Mouse (Mus musculus) MEL (cell line): ENCODE data around the gene Rrm1. TPM values are rescaled to one million over a fixed set of nuclear protein-coding genes. Genes with fewer than 3 reads are reported as not detected.

Source experiments
- DNase-seq: peaks from one replicate; pipeline ENCODE4 v3.0.0; 2011; ENCODE audit warnings: low read depth, low spot score
- H3K27ac ChIP-seq: 2 replicates; pipeline ENCODE4 v1.5.1; 2012; ENCODE audit warnings: low read depth, mild to moderate bottlenecking, control low read depth, low read length, moderate library complexity; ENCODE audit not compliant: control insufficient read depth
- H3K27me3 ChIP-seq, 2 experiments: fragments of 150-350 bp in 1 of 2; sonication (generic) in 1 of 2; 2 replicates each; pipeline ENCODE4 v1.6.1; 2012; ENCODE audit warnings: low read length in 2 of 2, mild to moderate bottlenecking in 2 of 2, improper control_type of control experiment in 1 of 2, moderate library complexity in 1 of 2; ENCODE audit not compliant: insufficient read depth in 2 of 2, control insufficient read depth in 1 of 2
- H3K36me3 ChIP-seq, 2 experiments: 2 replicates each; pipeline ENCODE4 v1.6.1; 2012 to 2014; ENCODE audit warnings: low read length in 2 of 2, improper control_type of control experiment in 1 of 2, inconsistent platforms in 1 of 2, mild to moderate bottlenecking in 1 of 2; ENCODE audit not compliant: insufficient read depth in 2 of 2, control insufficient read depth in 1 of 2
- H3K4me1 ChIP-seq, 2 experiments: fragments of 150-350 bp in 1 of 2; sonication (generic) in 1 of 2; 2 replicates each; pipeline ENCODE4 v1.6.1; 2012; ENCODE audit warnings: low read length in 2 of 2, improper control_type of control experiment in 1 of 2, mild to moderate bottlenecking in 1 of 2; ENCODE audit not compliant: insufficient read depth in 2 of 2, control insufficient read depth in 1 of 2
- H3K4me3 ChIP-seq, 2 experiments: fragments of 150-350 bp in 1 of 2; sonication (generic) in 1 of 2; 2 replicates each; pipeline ENCODE4 v1.5.1; 2012; ENCODE audit warnings: low read depth in 2 of 2, low read length in 2 of 2, mild to moderate bottlenecking in 2 of 2, moderate library complexity in 2 of 2, control low read depth in 1 of 2, improper control_type of control experiment in 1 of 2; ENCODE audit not compliant: control insufficient read depth in 1 of 2, insufficient read depth in 1 of 2
- H3K79me2 ChIP-seq: 2 replicates; pipeline ENCODE4 v1.6.1; 2012; ENCODE audit warnings: mild to moderate bottlenecking, low read length, moderate library complexity; ENCODE audit not compliant: control insufficient read depth, poor library complexity, insufficient read depth
- H3K9ac ChIP-seq: 2 replicates; pipeline ENCODE4 v1.6.1; 2012; ENCODE audit warnings: low read depth, mild to moderate bottlenecking, control low read depth, low read length, moderate library complexity; ENCODE audit not compliant: control insufficient read depth, poor library complexity, severe bottlenecking
- H3K9me3 ChIP-seq: fragments of 150-350 bp; sonication (generic); replicated peaks from 2 replicates; pipeline ENCODE4 v1.6.1; 2012; ENCODE audit warnings: mild to moderate bottlenecking, low read length, improper control_type of control experiment, moderate library complexity; ENCODE audit not compliant: insufficient read depth
- BHLHE40 ChIP-seq: IDR thresholded peaks from 2 replicates; pipeline ENCODE4 v1.6.1; 2012; ENCODE audit warnings: low read depth, mild to moderate bottlenecking, inconsistent platforms, low read length, improper control_type of control experiment, borderline replicate concordance
- CHD1 ChIP-seq: IDR thresholded peaks from 2 replicates; pipeline ENCODE4 v1.6.1; 2012; ENCODE audit warnings: low read depth, mild to moderate bottlenecking, inconsistent platforms, low read length, improper control_type of control experiment
- CHD2 ChIP-seq: IDR thresholded peaks from 2 replicates; pipeline ENCODE4 v1.6.1; 2011; ENCODE audit warnings: low read length, improper control_type of control experiment
- CTCF ChIP-seq, 3 experiments: IDR thresholded peaks in 2 of 3; conservative IDR thresholded peaks in 1 of 3; 2 replicates each; pipeline ENCODE4 v1.5.1; 2011 to 2012; ENCODE audit warnings: low read length in 3 of 3, low read depth in 2 of 3, mild to moderate bottlenecking in 2 of 3, improper control_type of control experiment in 1 of 3, inconsistent platforms in 1 of 3, mixed read lengths in 1 of 3, moderate library complexity in 1 of 3; ENCODE audit not compliant: control insufficient read depth in 1 of 3, insufficient read depth in 1 of 3, poor library complexity in 1 of 3, severe bottlenecking in 1 of 3
- E2F4 ChIP-seq: IDR thresholded peaks from 2 replicates; pipeline ENCODE4 v1.6.1; 2011; ENCODE audit warnings: low read depth, low read length, improper control_type of control experiment, borderline replicate concordance
- ELF1 ChIP-seq: IDR thresholded peaks from 2 replicates; pipeline ENCODE4 v1.6.1; 2014; ENCODE audit warnings: low read depth, mild to moderate bottlenecking, inconsistent platforms, low read length, improper control_type of control experiment, moderate library complexity
- EP300 ChIP-seq, 2 experiments: IDR thresholded peaks; 2 replicates each; pipeline ENCODE4 v1.6.1; 2011; ENCODE audit warnings: improper control_type of control experiment in 2 of 2, low read length in 2 of 2, low read depth in 1 of 2, mild to moderate bottlenecking in 1 of 2
- GATA1 ChIP-seq: IDR thresholded peaks from 2 replicates; pipeline ENCODE4 v1.6.1; 2011; ENCODE audit warnings: low read depth, low read length, improper control_type of control experiment
- HCFC1 ChIP-seq: IDR thresholded peaks from 2 replicates; pipeline ENCODE4 v1.6.1; 2012; ENCODE audit warnings: low read depth, mild to moderate bottlenecking, inconsistent platforms, low read length, improper control_type of control experiment, moderate library complexity
- JUND ChIP-seq: IDR thresholded peaks from 2 replicates; pipeline ENCODE4 v1.6.1; 2011; ENCODE audit warnings: low read depth, mild to moderate bottlenecking, improper control_type of control experiment, low read length
- KAT2A ChIP-seq: conservative IDR thresholded peaks from 2 replicates; pipeline ENCODE4 v1.6.1; 2012; ENCODE audit warnings: low read depth, low read length, improper control_type of control experiment, inconsistent platforms
- MAFK ChIP-seq: IDR thresholded peaks from 2 replicates; pipeline ENCODE4 v1.6.1; 2011; ENCODE audit warnings: low read depth, mild to moderate bottlenecking, low read length, improper control_type of control experiment, borderline replicate concordance
- MAZ ChIP-seq: IDR thresholded peaks from 2 replicates; pipeline ENCODE4 v1.6.1; 2012; ENCODE audit warnings: low read depth, mild to moderate bottlenecking, inconsistent platforms, low read length, improper control_type of control experiment
- MEF2A ChIP-seq: IDR thresholded peaks from 2 replicates; pipeline ENCODE4 v1.6.1; 2014; ENCODE audit warnings: low read depth, mild to moderate bottlenecking, inconsistent platforms, low read length, improper control_type of control experiment; ENCODE audit not compliant: poor library complexity, insufficient replicate concordance, severe bottlenecking; ENCODE audit errors: extremely low read depth
- MXI1 ChIP-seq: IDR thresholded peaks from 2 replicates; pipeline ENCODE4 v1.6.1; 2011; ENCODE audit warnings: mild to moderate bottlenecking, low read depth, low read length, improper control_type of control experiment
- MYC ChIP-seq: IDR thresholded peaks from 2 replicates; pipeline ENCODE4 v1.6.1; 2011; ENCODE audit warnings: low read depth, mild to moderate bottlenecking, low read length, improper control_type of control experiment, moderate library complexity
- NELFE ChIP-seq: IDR thresholded peaks from 2 replicates; pipeline ENCODE4 v1.6.1; 2011; ENCODE audit warnings: low read depth, low read length, improper control_type of control experiment
- NRF1 ChIP-seq: IDR thresholded peaks from 2 replicates; pipeline ENCODE4 v1.6.1; 2014; ENCODE audit warnings: low read depth, mild to moderate bottlenecking, inconsistent platforms, low read length, improper control_type of control experiment, moderate library complexity; ENCODE audit not compliant: poor library complexity, insufficient read depth, severe bottlenecking
- POLR2AphosphoS2 ChIP-seq: IDR thresholded peaks from 2 replicates; pipeline ENCODE4 v1.6.1; 2011; ENCODE audit warnings: low read length, improper control_type of control experiment
- POLR2AphosphoS5 ChIP-seq: IDR thresholded peaks from 2 replicates; pipeline ENCODE4 v1.6.1; 2012; ENCODE audit warnings: low read depth, borderline replicate concordance, mild to moderate bottlenecking, inconsistent platforms, low read length, moderate library complexity, mixed read lengths
- RAD21 ChIP-seq: IDR thresholded peaks from 2 replicates; pipeline ENCODE4 v1.6.1; 2011; ENCODE audit warnings: mild to moderate bottlenecking, low read depth, low read length, improper control_type of control experiment
- RCOR1 ChIP-seq: IDR thresholded peaks from 2 replicates; pipeline ENCODE4 v1.6.1; 2012; ENCODE audit warnings: low read depth, mild to moderate bottlenecking, inconsistent platforms, low read length, improper control_type of control experiment
- SIN3A ChIP-seq: IDR thresholded peaks from 2 replicates; pipeline ENCODE4 v1.6.1; 2012; ENCODE audit warnings: low read length, improper control_type of control experiment, inconsistent platforms
- SMC3 ChIP-seq: IDR thresholded peaks from 2 replicates; pipeline ENCODE4 v1.6.1; 2011; ENCODE audit warnings: low read depth, low read length, improper control_type of control experiment
- TBP ChIP-seq: IDR thresholded peaks from 2 replicates; pipeline ENCODE4 v1.8.0; 2011; ENCODE audit warnings: low read depth, low read length, improper control_type of control experiment
- USF1 ChIP-seq: IDR thresholded peaks from 2 replicates; pipeline ENCODE4 v1.6.1; 2014; ENCODE audit warnings: low read depth, mild to moderate bottlenecking, inconsistent platforms, low read length, improper control_type of control experiment, moderate library complexity
- USF2 ChIP-seq, 2 experiments: IDR thresholded peaks; 2 replicates each; pipeline ENCODE4 v1.6.1; 2011 to 2012; ENCODE audit warnings: improper control_type of control experiment in 2 of 2, low read length in 2 of 2, borderline replicate concordance in 1 of 2, inconsistent platforms in 1 of 2, low read depth in 1 of 2, mild to moderate bottlenecking in 1 of 2; ENCODE audit not compliant: insufficient read depth in 1 of 2
- ZC3H11A ChIP-seq: IDR thresholded peaks from 2 replicates; pipeline ENCODE4 v1.6.1; 2012; ENCODE audit warnings: low read depth, mild to moderate bottlenecking, inconsistent platforms, low read length, improper control_type of control experiment
- ZKSCAN1 ChIP-seq: IDR thresholded peaks from 2 replicates; pipeline ENCODE4 v1.6.1; 2012; ENCODE audit warnings: low read depth, mild to moderate bottlenecking, inconsistent platforms, low read length, improper control_type of control experiment, moderate library complexity
- ZNF384 ChIP-seq: IDR thresholded peaks from 2 replicates; pipeline ENCODE4 v1.6.1; 2012; ENCODE audit warnings: low read depth, mild to moderate bottlenecking, inconsistent platforms, low read length, improper control_type of control experiment
- polyA plus RNA-seq, 2 experiments: library from polyadenylated mRNA; stranded (reverse) in 1 of 2; unstranded in 1 of 2; fragments of >175 nt in 1 of 2; fragments of >200 nt in 1 of 2; gene quantifications; 2 replicates each; pipeline versions ENCODE4 v1.2.1 to v1.2.4; 2012; ENCODE audit warnings: low replicate concordance in 2 of 2, low read depth in 1 of 2; ENCODE audit not compliant: insufficient read length in 2 of 2, insufficient read depth in 1 of 2, missing spikeins in 1 of 2
- total RNA-seq: library from RNA; depleted of rRNA; stranded (reverse); fragments of 300-350 nt; gene quantifications from 2 replicates; pipeline ENCODE4 v1.2.3, GENCODE M21; 2012

The Rrm1 gene
- total and polyA plus RNA-seq, 3 experiments, result 147 to 228 TPM; not detected in 1

DNA sequence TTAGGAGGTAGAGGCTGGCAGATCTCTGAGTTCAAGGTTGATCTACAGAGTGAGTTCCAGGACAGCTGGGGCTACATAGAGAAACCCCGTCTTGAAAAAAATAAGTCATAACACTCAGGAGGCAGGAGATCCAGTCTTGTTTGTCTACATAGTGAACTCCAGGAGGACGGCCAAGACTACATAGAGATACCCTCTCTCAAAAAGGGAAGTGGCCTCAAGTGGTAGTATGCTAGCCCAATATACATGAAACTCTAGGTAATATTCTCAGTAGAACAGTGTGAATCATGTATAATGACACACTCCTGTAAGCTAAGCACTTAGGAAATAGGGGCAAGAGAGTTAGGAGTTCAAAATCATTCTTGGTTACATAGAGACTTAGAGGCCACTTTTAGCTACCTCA lies 47.6 kb upstream of the Rrm1 start:
- Histone ChIP-seq H3K4me1 (peaks cover 25 to 42% of the 10 kb centered on the region in 2 experiments), H3K27me3 (no peaks in the 10 kb centered on the region), H3K27ac (peak overlapping the region; percentile 47)
- DNase-seq, result peak; percentile 89
- peak; percentile 58 for TF ChIP-seq ZNF384
- 0 out of 2 replicates have a peak, but pooled peaks have one; percentile 16 for TF ChIP-seq SMC3
- peak in 1 of 2 experiments; percentile 73; a peak in 2 of 4 replicates for TF ChIP-seq EP300 (IDR thresholded peaks at IDR 0.05; ENCODE audit: low read depth in 1 of 2, low read length in 2 of 2)
- TF ChIP-seq ZKSCAN1, result no peak
- TF ChIP-seq MYC, result 0 out of 2 replicates have a peak, but pooled peaks have one; percentile 30
- TF ChIP-seq BHLHE40, result no peak
- TF ChIP-seq, all 39 proteins: peak for 4
- Histone ChIP-seq H3K36me3 (peaks cover 0 to 37% of the 10 kb centered on the region in 2 experiments; a peak in 3 of 4 replicates), H3K79me2 (0 out of 2 replicates have a peak, but pooled peaks cover 3% of the 10 kb centered on the region), H3K4me3 (no peak overlapping the region), H3K9ac (no peak overlapping the region), H3K9me3 (no peaks in the 10 kb centered on the region)

DNA sequence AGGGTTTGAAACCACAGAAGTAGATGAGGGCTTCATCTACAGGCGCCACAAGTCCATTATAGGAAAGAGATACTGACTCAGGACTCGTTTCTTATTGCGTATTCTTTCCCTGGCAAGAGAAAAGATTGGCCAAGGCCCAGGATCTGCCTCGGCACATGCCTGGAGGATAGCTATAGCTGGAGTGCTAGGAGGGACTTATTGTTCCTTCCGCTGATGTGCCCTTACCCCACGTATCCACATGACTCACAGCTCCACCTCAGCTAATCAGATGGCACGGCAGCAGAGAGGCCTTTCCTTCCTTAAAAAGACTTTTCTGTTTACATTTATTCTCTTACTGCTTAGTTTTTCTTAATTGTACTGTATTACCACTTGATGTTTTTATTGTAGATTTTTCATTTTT lies 45.6 kb upstream of the Rrm1 start:
- Histone ChIP-seq H3K4me3 (peak overlapping the region in 1 of 2 experiments; percentile 38; a peak in 2 of 4 replicates), H3K9me3 (no peaks in the 10 kb centered on the region), H3K36me3 (peaks cover 0 to 30% of the 10 kb centered on the region in 2 experiments; a peak in 3 of 4 replicates), H3K4me1 (peaks cover 21 to 33% of the 10 kb centered on the region in 2 experiments), H3K9ac (peak overlapping the region; percentile 45), H3K79me2 (0 out of 2 replicates have a peak, but pooled peaks cover 3% of the 10 kb centered on the region), H3K27me3 (no peaks in the 10 kb centered on the region), H3K27ac (peak overlapping the region; percentile 84)
- peak; percentile 93 for DNase-seq
- peak; percentile 68; the same call in 1 of the 2 replicates for TF ChIP-seq SIN3A
- TF ChIP-seq MXI1, result peak; percentile 87
- no peak for TF ChIP-seq MAZ
- TF ChIP-seq CTCF (IDR thresholded peaks at IDR 0.05 in 2 of 3, conservative IDR thresholded peaks at IDR 0.05 in 1 of 3; ENCODE audit: control insufficient read depth in 1 of 3, insufficient read depth in 1 of 3, low read depth in 2 of 3, low read length in 3 of 3, poor library complexity in 1 of 3, severe bottlenecking in 1 of 3), result no peak
- TF ChIP-seq BHLHE40, result peak; percentile 71
- no peak for TF ChIP-seq NELFE
- no peak for TF ChIP-seq KAT2A
- no peak for TF ChIP-seq MEF2A
- peak; percentile 63; the same call in 1 of the 2 replicates for TF ChIP-seq TBP
- no peak for TF ChIP-seq E2F4
- no peak for TF ChIP-seq RAD21
- no peak for TF ChIP-seq ZC3H11A
- TF ChIP-seq NRF1, result no peak
- TF ChIP-seq HCFC1, result no peak
- no peak for TF ChIP-seq ZKSCAN1
- TF ChIP-seq JUND, result peak; percentile 70; the same call in 1 of the 2 replicates
- peak; percentile 86 for TF ChIP-seq GATA1
- no peak for TF ChIP-seq MAFK
- TF ChIP-seq CHD1, result no peak
- TF ChIP-seq ELF1, result peak; percentile 55
- TF ChIP-seq POLR2AphosphoS2, result no peak
- peak; percentile 80 for TF ChIP-seq USF1
- peak; percentile 79 for TF ChIP-seq MYC
- no peak for TF ChIP-seq USF2 (IDR thresholded peaks at IDR 0.05; ENCODE audit: borderline replicate concordance in 1 of 2, insufficient read depth in 1 of 2, low read depth in 1 of 2, low read length in 2 of 2)
- peak; percentile 46 to 47; a peak in 3 of 4 replicates for TF ChIP-seq EP300 (IDR thresholded peaks at IDR 0.05; ENCODE audit: low read depth in 1 of 2, low read length in 2 of 2)
- TF ChIP-seq POLR2AphosphoS5, result no peak
- no peak for TF ChIP-seq CHD2
- TF ChIP-seq RCOR1, result no peak
